Mouse (Mus musculus) ES-Bruce4 (cell line): ENCODE results near the gene Prdm10. TPM values are rescaled to one million over a fixed set of nuclear protein-coding genes. Genes with fewer than 3 reads are reported as not detected.

Experiments
- H3K27ac ChIP-seq: 2 replicates; pipeline ENCODE4 v1.5.1; 2012; ENCODE audit warnings: low read length, inconsistent platforms; ENCODE audit not compliant: insufficient read depth
- H3K27me3 ChIP-seq: 2 replicates; pipeline ENCODE4 v1.6.1; 2012; ENCODE audit warnings: mild to moderate bottlenecking, low read length, inconsistent platforms; ENCODE audit not compliant: control insufficient read depth, poor library complexity, insufficient read depth, severe bottlenecking
- H3K36me3 ChIP-seq: 2 replicates; pipeline ENCODE4 v1.6.1; 2012; ENCODE audit warnings: inconsistent platforms, mild to moderate bottlenecking, low read length, moderate library complexity; ENCODE audit not compliant: control insufficient read depth, poor library complexity, insufficient read depth, severe bottlenecking
- H3K4me1 ChIP-seq: one replicate; pipeline ENCODE4 v1.8.1; 2011; ENCODE audit warnings: low read length; ENCODE audit not compliant: control insufficient read depth, insufficient read depth
- H3K4me3 ChIP-seq: 2 replicates; pipeline ENCODE4 v1.5.1; 2011; ENCODE audit warnings: low read depth, mild to moderate bottlenecking, low read length
- H3K9ac ChIP-seq: 2 replicates; pipeline ENCODE4 v1.6.1; 2012; ENCODE audit warnings: low read depth, mild to moderate bottlenecking, inconsistent platforms; ENCODE audit not compliant: poor library complexity, severe bottlenecking
- H3K9me3 ChIP-seq: replicated peaks from 2 replicates; pipeline ENCODE4 v1.6.1; 2012; ENCODE audit warnings: mild to moderate bottlenecking, low read length, inconsistent platforms; ENCODE audit not compliant: control insufficient read depth, poor library complexity, insufficient read depth, severe bottlenecking
- CTCF ChIP-seq: IDR thresholded peaks from one replicate; pipeline ENCODE4 v1.8.1; 2011; ENCODE audit warnings: low read depth, low read length
- EP300 ChIP-seq: IDR thresholded peaks from 2 replicates; pipeline ENCODE4 v1.6.1; 2011; ENCODE audit warnings: low read depth, low read length; ENCODE audit not compliant: insufficient read depth
- POLR2A ChIP-seq: IDR thresholded peaks from one replicate; pipeline ENCODE4 v1.8.1; 2011; ENCODE audit warnings: low read length; ENCODE audit not compliant: insufficient read depth
- polyA plus RNA-seq: library from polyadenylated mRNA; stranded (reverse); fragments of >200 nt; gene quantifications from 2 replicates; pipeline ENCODE4 v1.2.4, GENCODE M21; 2011; ENCODE audit warnings: low read depth; ENCODE audit not compliant: missing spikeins, insufficient read depth, insufficient read length

Gene Prdm10
- polyA plus RNA-seq, 1 experiment: 18.0 TPM

DNA sequence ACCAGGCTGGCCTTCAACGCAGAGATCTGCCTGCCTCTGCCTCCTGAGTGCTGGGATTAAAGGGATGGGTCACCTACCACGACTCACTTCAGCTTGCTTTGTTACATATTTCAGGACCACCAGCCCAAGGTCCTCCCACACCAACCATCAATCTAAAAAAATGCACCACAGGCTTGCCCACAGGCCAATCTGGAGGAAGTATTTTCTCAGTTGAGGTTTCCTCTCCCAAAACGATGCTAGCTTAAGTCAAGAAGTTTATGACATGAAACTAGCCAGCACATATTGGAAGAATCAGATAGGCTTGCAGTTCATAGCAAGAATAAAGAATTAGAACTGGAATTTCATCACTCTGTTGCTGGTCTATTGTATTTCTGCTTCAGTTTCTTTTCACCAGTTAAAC lies 24.0 kb downstream of the Prdm10 start:
- H3K9ac ChIP-seq: no peak overlapping the region
- H3K9me3 ChIP-seq: no peaks in the 10 kb centered on the region
- TF ChIP-seq CTCF: no peak
- TF ChIP-seq POLR2A: no peak
- TF ChIP-seq EP300: no peak
- H3K4me3 ChIP-seq: no peak overlapping the region
- H3K27ac ChIP-seq: no peak overlapping the region
- H3K27me3 ChIP-seq: no peaks in the 10 kb centered on the region
- H3K36me3 ChIP-seq: no peaks in the 10 kb centered on the region
- H3K4me1 ChIP-seq: no peaks in the 10 kb centered on the region

GRCm38 (mm10) chr9:31305117-31305516 lies 24.8 kb downstream of the Prdm10 start:
- Histone ChIP-seq H3K27ac (no peak overlapping the region), H3K9me3 (no peaks in the 10 kb centered on the region), H3K4me1 (no peaks in the 10 kb centered on the region), H3K9ac (no peak overlapping the region), H3K27me3 (no peaks in the 10 kb centered on the region), H3K36me3 (no peaks in the 10 kb centered on the region), H3K4me3 (no peak overlapping the region)
- no peak for TF ChIP-seq POLR2A
- no peak for TF ChIP-seq CTCF
- TF ChIP-seq EP300: no peak

GRCm38 (mm10) chr9:31305807-31306206 lies 25.5 kb downstream of the Prdm10 start:
- no peaks in the 10 kb centered on the region for H3K36me3 ChIP-seq
- H3K4me1 ChIP-seq: no peaks in the 10 kb centered on the region
- H3K27me3 ChIP-seq: no peaks in the 10 kb centered on the region
- TF ChIP-seq POLR2A (no peak), CTCF (no peak), EP300 (no peak)
- H3K4me3 ChIP-seq: no peak overlapping the region
- no peaks in the 10 kb centered on the region for H3K9me3 ChIP-seq
- no peak overlapping the region for H3K27ac ChIP-seq
- no peak overlapping the region for H3K9ac ChIP-seq

GRCm38 (mm10) chr9:31307232-31307631 lies 26.9 kb downstream of the Prdm10 start:
- H3K27ac ChIP-seq: no peak overlapping the region
- no peaks in the 10 kb centered on the region for H3K27me3 ChIP-seq
- H3K4me1 ChIP-seq: no peaks in the 10 kb centered on the region
- TF ChIP-seq CTCF: no peak
- TF ChIP-seq POLR2A: no peak
- H3K4me3 ChIP-seq: no peak overlapping the region
- H3K9me3 ChIP-seq: no peaks in the 10 kb centered on the region
- no peak overlapping the region for H3K9ac ChIP-seq
- H3K36me3 ChIP-seq: no peaks in the 10 kb centered on the region

GRCm38 (mm10) chr9:31309041-31309440 lies 28.7 kb downstream of the Prdm10 start:
- no peaks in the 10 kb centered on the region for H3K27me3 ChIP-seq
- H3K9me3 ChIP-seq: no peaks in the 10 kb centered on the region
- H3K9ac ChIP-seq: no peak overlapping the region
- H3K36me3 ChIP-seq: no peaks in the 10 kb centered on the region
- H3K4me1 ChIP-seq: no peaks in the 10 kb centered on the region
- H3K4me3 ChIP-seq: no peak overlapping the region
- TF ChIP-seq CTCF (no peak), POLR2A (no peak), EP300 (no peak)
- no peak overlapping the region for H3K27ac ChIP-seq

DNA sequence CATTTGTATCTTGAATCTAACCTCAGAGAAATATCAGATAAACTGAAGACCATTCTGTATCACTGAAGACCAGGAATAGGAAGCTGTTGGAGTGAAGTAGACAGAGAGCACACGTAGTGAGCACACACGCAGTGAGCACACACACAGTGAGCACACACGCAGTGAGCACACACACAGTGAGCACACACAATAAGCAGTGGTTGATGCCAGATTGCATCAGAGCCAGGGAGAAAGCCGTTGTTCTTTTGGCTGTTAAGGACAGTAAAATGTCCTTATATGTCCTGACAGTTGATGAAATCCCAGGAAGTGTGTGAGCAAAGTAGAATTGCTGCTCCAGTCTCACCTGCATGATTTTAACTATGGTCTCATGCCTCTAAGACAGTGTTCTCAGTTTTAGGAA lies 30.3 kb downstream of the Prdm10 start:
- Histone ChIP-seq H3K27ac (no peak overlapping the region), H3K27me3 (no peaks in the 10 kb centered on the region), H3K4me3 (no peak overlapping the region), H3K9ac (no peak overlapping the region), H3K36me3 (no peaks in the 10 kb centered on the region), H3K9me3 (no peaks in the 10 kb centered on the region), H3K4me1 (no peaks in the 10 kb centered on the region)
- no peak for TF ChIP-seq EP300
- TF ChIP-seq POLR2A: no peak
- no peak for TF ChIP-seq CTCF

- H3K27ac ChIP-seq: no peak overlapping the region
- no peak for TF ChIP-seq POLR2A
- no peak for TF ChIP-seq EP300
- TF ChIP-seq CTCF: no peak
These were observed 33.5 kb downstream of the Prdm10 start for GRCm38 (mm10) chr9:31313876-31314275.

More at GRCm38 (mm10) chr9:31313876-31314275, 33.5 kb downstream of the Prdm10 start:
- H3K4me1 ChIP-seq: peaks cover 1% of the 10 kb centered on the region
- H3K9me3 ChIP-seq: no peaks in the 10 kb centered on the region
- no peaks in the 10 kb centered on the region for H3K36me3 ChIP-seq
- H3K27me3 ChIP-seq: no peaks in the 10 kb centered on the region
- H3K9ac ChIP-seq: no peak overlapping the region
- H3K4me3 ChIP-seq: no peak overlapping the region
